Mouse (Mus musculus) liver, adult (tissue): ENCODE data around the gene Paqr5.

Experiments used
- GATA4 ChIP-seq: IDR thresholded peaks from 2 replicates; pipeline ENCODE4 v1.6.1; 2014; ENCODE audit warnings: mild to moderate bottlenecking, low read length; ENCODE audit not compliant: insufficient replicate concordance

Paqr5 gene

GRCm38 (mm10) chr9:62026600-62026999, at the start of gene Paqr5:
Gene Paqr5 (minus strand): TSS chr9:62026856.
- no peak for TF ChIP-seq GATA4

GRCm38 (mm10) chr9:62062234-62062633, 35.6 kb upstream of the Paqr5 start:
- no peak for TF ChIP-seq GATA4

GRCm38 (mm10) chr9:62060431-62060830, 33.8 kb upstream of the Paqr5 start:
- no peak for TF ChIP-seq GATA4

GRCm38 (mm10) chr9:62059941-62060340, 33.3 kb upstream of the Paqr5 start:
- no peak for TF ChIP-seq GATA4

- no peak for TF ChIP-seq GATA4
Measured at GRCm38 (mm10) chr9:62057881-62058506, 31.3 kb upstream of the Paqr5 start.

GRCm38 (mm10) chr9:62056206-62056605, 29.6 kb upstream of the Paqr5 start:
- no peak for TF ChIP-seq GATA4

- TF ChIP-seq GATA4, result no peak
Measured at GRCm38 (mm10) chr9:62050801-62051200, 24.1 kb upstream of the Paqr5 start.

- TF ChIP-seq GATA4, result no peak
Measured at GRCm38 (mm10) chr9:62049166-62049565, 22.5 kb upstream of the Paqr5 start.

- TF ChIP-seq GATA4, result peak; percentile 65; the same call in 1 of the 2 replicates
Measured at GRCm38 (mm10) chr9:62042167-62042566, 15.5 kb upstream of the Paqr5 start.

- no peak for TF ChIP-seq GATA4
Measured at GRCm38 (mm10) chr9:62040008-62040608, 13.5 kb upstream of the Paqr5 start.

- no peak for TF ChIP-seq GATA4
Measured at GRCm38 (mm10) chr9:62035806-62036205, 9.2 kb upstream of the Paqr5 start.

GRCm38 (mm10) chr9:62032206-62032605, 5.5 kb upstream of the Paqr5 start:
- no peak for TF ChIP-seq GATA4

- TF ChIP-seq GATA4, result no peak
Measured at GRCm38 (mm10) chr9:62028072-62028471, 1.4 kb upstream of the Paqr5 start.

GRCm38 (mm10) chr9:62025056-62025455, 1.6 kb downstream of the Paqr5 start:
- TF ChIP-seq GATA4, result no peak

GRCm38 (mm10) chr9:62023879-62024278, 2.8 kb downstream of the Paqr5 start:
- TF ChIP-seq GATA4, result no peak

GRCm38 (mm10) chr9:62022961-62023680, 3.5 kb downstream of the Paqr5 start:
- no peak for TF ChIP-seq GATA4
